ENCODE assay signal across 8 mouse cellular contexts in genomic region chr2:148677801-148678200, GRCm38 (mm10). TPM values are rescaled to one million over a fixed set of nuclear protein-coding genes. Genes with fewer than 3 reads are reported as not detected.
DNase-seq lines count a peak whose midpoint lies in the region; ATAC-seq lines count a peak whose summit lies in the region.

No protein-coding gene starts in this region.

- H3K9ac ChIP-seq in hindbrain, embryonic 16.5 days (ENCODE audit: low read depth, low read length): peak overlapping the region; percentile 67

- H3K4me2 ChIP-seq in hindbrain, embryonic 16.5 days (ENCODE audit: low read length): peak overlapping the region; percentile 71

- H3K9me3 ChIP-seq in hindbrain, embryonic 16.5 days (ENCODE audit: control insufficient read depth, low read length): no peaks in the 10 kb centered on the region

- no peaks in the 10 kb centered on the region for H3K27me3 ChIP-seq in hindbrain, embryonic 16.5 days (replicated peaks; ENCODE audit: control insufficient read depth, insufficient read depth, low read length)

- DNase-seq in ZHBTc4 (ENCODE audit: low read depth, low spot score): peak; percentile 96
- peak; percentile 54 to 69 for DNase-seq in cerebellum, postnatal 25 days
- peak; percentile 65 to 83 for DNase-seq in frontal cortex, postnatal 36 days (ENCODE audit: low spot score in 2 of 2)
- DNase-seq in left cerebral cortex, adult 11 months (ENCODE audit: low spot score): peak; percentile 69
- DNase-seq in lung, postnatal 14 days: peak; percentile 31
- peak; percentile 90 for DNase-seq in right cerebral cortex, postnatal 14 days

- peak overlapping the region; percentile 51 for H3K4me3 ChIP-seq in hindbrain, embryonic 16.5 days (ENCODE audit: low read length)

- H3K4me1 ChIP-seq in hindbrain, embryonic 16.5 days (ENCODE audit: control insufficient read depth, insufficient read depth, low read depth, low read length): peaks cover 39% of the 10 kb centered on the region

- H3K27ac ChIP-seq in hindbrain, embryonic 16.5 days (ENCODE audit: low read depth, low read length): peak overlapping the region; percentile 79

- peaks cover 7% of the 10 kb centered on the region; the same call in 1 of the 2 replicates for H3K36me3 ChIP-seq in hindbrain, embryonic 16.5 days (ENCODE audit: control insufficient read depth, insufficient read depth, low read length)

- peak; percentile 37 for ATAC-seq in hindbrain, embryonic 16.5 days
- no peak for ATAC-seq in erythroid progenitor cell, adult 5-6 weeks (replicated peaks; ENCODE audit: low FRiP score, poor library complexity, severe bottlenecking)

- WGBS in hindbrain, embryonic 16.5 days: 4% methylated on average over 26 of the region's 26 CpGs

RNA-seq across cellular contexts. Expression of gene Gzf1, which starts 3.0 kb away (rescaled TPM):
- 15.0 and 17.0 TPM in 2 replicates for polyA plus RNA-seq in hindbrain, embryonic 16.5 days (2015; fragmentation: Nextera tagmentation; extraction: Ambion mirVana)
- 3.6 and 9.6 TPM in 2 replicates for total RNA-seq in erythroid progenitor cell, adult 5-6 weeks (2015; ENCODE audit: low replicate concordance)
- 7.1 and 11.0 TPM in 2 replicates for total RNA-seq in erythroid progenitor cell, adult 5-6 weeks (2017; ENCODE audit: low replicate concordance)

RNA-seq across cellular contexts. Expression of gene Nxt1, which starts 5.4 kb away (rescaled TPM):
- 40.9 and 42.0 TPM in 2 replicates for polyA plus RNA-seq in hindbrain, embryonic 16.5 days (2015; fragmentation: Nextera tagmentation; extraction: Ambion mirVana)
- 55.9 and 62.0 TPM in 2 replicates for total RNA-seq in erythroid progenitor cell, adult 5-6 weeks (2015; ENCODE audit: low replicate concordance)
- total RNA-seq in erythroid progenitor cell, adult 5-6 weeks (2017; ENCODE audit: low replicate concordance): 21.4 and 37.2 TPM in 2 replicates

RNA-seq across cellular contexts. Expression of gene Napb, which starts 54.5 kb away (rescaled TPM):
- 96.5 and 98.0 TPM in 2 replicates for polyA plus RNA-seq in hindbrain, embryonic 16.5 days (2015; fragmentation: Nextera tagmentation; extraction: Ambion mirVana)
- 0.72 TPM in 1 of 2 replicates, not detected in the other for total RNA-seq in erythroid progenitor cell, adult 5-6 weeks (2015; ENCODE audit: low replicate concordance)
- not detected in 2 replicates for total RNA-seq in erythroid progenitor cell, adult 5-6 weeks (2017; ENCODE audit: low replicate concordance)

Comparison
In these comparisons a context has a peak if more than half of its experiments do, and no peak if none do; other contexts are left out.
1. DNase-seq: peak in every context shown above with its lines; median percentile 96 in ZHBTc4; 90 in right cerebral cortex, postnatal 14 days; 74 in frontal cortex, postnatal 36 days; 69 in left cerebral cortex, adult 11 months; 62 in cerebellum, postnatal 25 days; 31 in lung, postnatal 14 days.